Mouse (Mus musculus) heart, postnatal 14 days (tissue): Measurements from ENCODE around the gene Kif1c. TPM values are rescaled to one million over a fixed set of nuclear protein-coding genes. Genes with fewer than 3 reads are reported as not detected.

Source experiments
- DNase-seq, 2 experiments: peaks; one replicate each; pipeline ENCODE4 v3.0.0; 2021 to 2022
- intact Hi-C: fragments of 180-260 bp; cut with DNase I; formaldehyde crosslinking; loops from one replicate; pipeline ENCODE4 v1.15.1; 2025
- total RNA-seq, 2 experiments: library from RNA; stranded (reverse); gene quantifications; 2 replicates each; pipeline ENCODE4 v1.2.3; 2021

Gene Kif1c
- total RNA-seq, 2 experiments from 2014 or later, result 322 to 323 TPM

GRCm38 (mm10) chr11:70663101-70663500 is 37.2 kb upstream of the Kif1c start:
- intact Hi-C loops, result no loop called here
- no peak for DNase-seq

- intact Hi-C loops, result no loop called here
- peak; percentile 55 to 65 for DNase-seq
Observed at GRCm38 (mm10) chr11:70663957-70664356, 36.4 kb upstream of the Kif1c start.

- intact Hi-C loops, result no loop called here
- DNase-seq, result no peak
Observed at GRCm38 (mm10) chr11:70664741-70665140, 35.6 kb upstream of the Kif1c start.

GRCm38 (mm10) chr11:70666687-70667086 is 33.7 kb upstream of the Kif1c start:
- intact Hi-C loops, result no loop called here
- no peak for DNase-seq

GRCm38 (mm10) chr11:70667271-70668150 is 32.8 kb upstream of the Kif1c start:
- no peak for DNase-seq
- intact Hi-C loops, result no loop called here

GRCm38 (mm10) chr11:70668335-70668770 is 32.0 kb upstream of the Kif1c start:
- intact Hi-C loops, result no loop called here
- DNase-seq, result peak; percentile 61 to 67

- DNase-seq, result peak; percentile 93 to 94
- intact Hi-C loops, result no loop called here
Observed at GRCm38 (mm10) chr11:70668771-70669505, 31.4 kb upstream of the Kif1c start, which contains the start of gene Spag7. TSS of gene Spag7 (minus strand) at chr11:70669416.

GRCm38 (mm10) chr11:70669582-70670345 is 30.6 kb upstream of the Kif1c start:
- intact Hi-C loops, result no loop called here
- DNase-seq, result peak; percentile 71 to 80

- DNase-seq, result no peak
- intact Hi-C loops, result no loop called here
Observed at GRCm38 (mm10) chr11:70670483-70670882, 29.9 kb upstream of the Kif1c start.

GRCm38 (mm10) chr11:70671333-70672047 is 28.9 kb upstream of the Kif1c start:
- DNase-seq, result no peak
- intact Hi-C loops, result no loop called here

- intact Hi-C loops, result no loop called here
- no peak for DNase-seq
Observed at GRCm38 (mm10) chr11:70674014-70674413, 26.3 kb upstream of the Kif1c start.

GRCm38 (mm10) chr11:70674501-70674900 is 25.8 kb upstream of the Kif1c start:
- intact Hi-C loops, result no loop called here
- no peak for DNase-seq

GRCm38 (mm10) chr11:70678092-70678491 is 22.3 kb upstream of the Kif1c start:
- intact Hi-C loops, result no loop called here
- no peak for DNase-seq

GRCm38 (mm10) chr11:70678576-70678975 is 21.8 kb upstream of the Kif1c start:
- no peak for DNase-seq
- intact Hi-C loops, result no loop called here

- intact Hi-C loops, result no loop called here
- no peak for DNase-seq
Observed at GRCm38 (mm10) chr11:70679361-70679760, 21.0 kb upstream of the Kif1c start.

- intact Hi-C loops, result no loop called here
- DNase-seq, result no peak
Observed at GRCm38 (mm10) chr11:70679894-70680293, 20.5 kb upstream of the Kif1c start.

- DNase-seq, result no peak
- intact Hi-C loops, result no loop called here
Observed at GRCm38 (mm10) chr11:70681170-70681569, 19.2 kb upstream of the Kif1c start.

- intact Hi-C loops, result no loop called here
- DNase-seq, result peak in 1 of 2 experiments; percentile 51
Observed at GRCm38 (mm10) chr11:70681897-70682581, 18.3 kb upstream of the Kif1c start.

- intact Hi-C loops, result no loop called here
- DNase-seq, result no peak
Observed at GRCm38 (mm10) chr11:70683640-70684039, 16.7 kb upstream of the Kif1c start.
